Mouse (Mus musculus): Measurements from ENCODE around the gene Nipsnap1. TPM values are rescaled to one million over a fixed set of nuclear protein-coding genes. Genes with fewer than 3 reads are reported as not detected.

Gene Nipsnap1
- polyA plus RNA-seq (2015; fragmentation: Nextera tagmentation; extraction: Ambion mirVana) = 36.9 and 37.8 TPM in 2 replicates

DNA sequence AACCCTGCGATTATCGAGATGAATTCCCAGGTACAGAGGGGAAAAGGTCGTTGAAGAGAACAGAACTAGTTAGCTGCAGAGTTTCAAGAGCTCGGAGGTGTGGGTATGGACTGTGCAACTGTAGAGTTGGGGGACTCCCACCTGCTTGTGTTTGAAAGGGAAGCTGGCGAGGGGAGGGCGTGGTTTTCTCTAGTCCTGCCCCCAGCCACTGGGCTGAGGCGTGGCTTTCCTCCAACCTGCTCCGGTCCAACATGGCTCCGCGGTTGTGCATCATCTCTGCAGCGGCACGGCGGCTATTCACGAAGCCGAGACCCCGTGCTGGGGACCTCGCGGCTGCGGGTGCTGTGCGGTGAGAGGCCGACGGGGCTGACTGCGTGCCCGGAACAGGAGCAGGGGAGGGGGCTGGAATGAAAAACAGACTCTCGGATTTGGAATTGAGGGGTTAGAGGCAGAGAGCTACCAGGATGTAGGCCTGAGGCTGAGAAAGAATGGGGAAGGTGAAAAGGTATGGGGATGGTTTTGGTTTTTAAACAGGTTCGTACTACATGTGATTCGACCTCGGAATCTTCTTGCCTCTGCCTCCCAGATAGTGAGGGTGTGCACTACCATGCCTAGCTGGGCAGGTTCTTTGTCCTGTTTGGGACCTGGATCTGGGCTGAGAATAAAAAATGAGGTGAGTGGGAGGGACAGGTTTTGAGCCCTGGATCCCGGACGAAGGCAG lies at the start of gene Nipsnap1:
Gene Nipsnap1 (plus strand): TSS at position 197 of the 721 bp plus-strand sequence.
- peak within 1 kb of the TSS; percentile 86 for H3K4me2 ChIP-seq
- under 1% methylated on average over 30 of the region's 30 CpGs for WGBS
- H3K9ac ChIP-seq = peak within 1 kb of the TSS; percentile 41
- H3K4me3 ChIP-seq = peak within 1 kb of the TSS; percentile 65
- peak; percentile 84; the same call in 1 of the 2 replicates for ATAC-seq (ENCODE audit: borderline replicate concordance, extremely low read depth, low FRiP score, low TSS enrichment)
- H3K27ac ChIP-seq = no peak within 1 kb of the TSS
- H3K9me3 ChIP-seq = no peaks in the 10 kb centered on the region
- peaks cover 7% of the 10 kb centered on the region for H3K4me1 ChIP-seq
- no peaks in the 10 kb centered on the region for H3K27me3 ChIP-seq
- no peaks in the 10 kb centered on the region for H3K36me3 ChIP-seq

DNA sequence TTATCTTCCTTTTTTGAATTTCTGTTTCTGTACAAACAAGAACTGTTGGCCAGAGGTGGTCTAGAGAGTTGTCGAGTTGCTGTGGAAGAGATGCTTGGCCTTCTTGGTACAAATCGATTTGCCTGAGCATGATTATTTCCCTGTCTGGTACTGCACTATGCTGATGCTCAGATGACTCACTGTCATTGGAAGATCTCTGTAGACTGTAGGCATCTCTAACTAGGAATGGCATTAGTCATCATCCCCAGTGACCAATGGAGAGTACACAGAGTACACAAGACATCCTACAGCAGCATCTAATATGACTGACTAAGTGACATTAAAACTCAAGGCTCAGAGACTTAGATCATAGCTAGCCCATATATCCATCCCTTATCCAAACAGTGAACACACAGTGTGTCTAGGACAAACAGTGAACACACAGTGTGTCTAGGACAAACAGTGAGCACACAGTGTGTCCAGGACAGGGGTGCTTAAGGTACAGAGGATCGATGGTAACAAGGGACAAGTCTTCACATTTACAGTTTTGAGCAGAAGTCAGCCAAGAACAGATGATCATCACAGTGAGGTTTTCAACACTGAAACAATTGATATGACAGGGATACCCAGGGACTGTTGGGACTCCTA lies 47.5 kb upstream of the Nipsnap1 start:
- Histone ChIP-seq H3K4me3 (no peak overlapping the region), H3K9ac (no peak overlapping the region), H3K27me3 (no peaks in the 10 kb centered on the region), H3K4me1 (no peaks in the 10 kb centered on the region), H3K9me3 (no peaks in the 10 kb centered on the region), H3K4me2 (no peak overlapping the region), H3K27ac (no peak overlapping the region), H3K36me3 (no peaks in the 10 kb centered on the region)
- WGBS = 90% methylated on average over 3 of the region's 3 CpGs
- ATAC-seq (ENCODE audit: borderline replicate concordance, extremely low read depth, low FRiP score, low TSS enrichment) = no peak

DNA sequence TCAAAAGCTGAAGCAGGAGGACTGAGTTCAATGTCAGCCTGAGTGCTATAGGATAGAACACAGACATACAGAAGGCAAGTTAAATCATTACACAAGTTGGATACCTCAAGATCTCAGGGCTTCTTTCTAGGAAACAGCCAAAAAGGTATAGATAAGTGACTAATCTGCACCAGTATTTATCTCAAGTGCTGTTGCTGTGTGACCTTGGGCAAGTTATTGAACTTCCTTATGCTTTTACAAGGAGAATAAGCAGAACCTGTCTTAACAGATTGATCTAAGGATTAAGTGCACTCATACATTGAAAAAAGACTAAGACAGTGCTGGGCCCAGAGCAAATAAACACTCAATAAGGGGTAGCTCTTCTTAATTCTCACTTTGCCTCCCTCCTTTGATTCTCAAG lies 46.4 kb upstream of the Nipsnap1 start:
- Histone ChIP-seq H3K27me3 (no peaks in the 10 kb centered on the region), H3K27ac (no peak overlapping the region), H3K4me3 (no peak overlapping the region), H3K36me3 (no peaks in the 10 kb centered on the region), H3K9me3 (no peaks in the 10 kb centered on the region), H3K4me1 (no peaks in the 10 kb centered on the region), H3K9ac (no peak overlapping the region), H3K4me2 (no peak overlapping the region)
- no peak for ATAC-seq (ENCODE audit: borderline replicate concordance, extremely low read depth, low FRiP score, low TSS enrichment)

- Histone ChIP-seq H3K4me2 (no peak overlapping the region), H3K4me3 (no peak overlapping the region), H3K9me3 (no peaks in the 10 kb centered on the region), H3K27me3 (no peaks in the 10 kb centered on the region), H3K4me1 (no peaks in the 10 kb centered on the region), H3K9ac (no peak overlapping the region), H3K27ac (no peak overlapping the region), H3K36me3 (no peaks in the 10 kb centered on the region)
- ATAC-seq (ENCODE audit: borderline replicate concordance, extremely low read depth, low FRiP score, low TSS enrichment) = no peak
- 50% methylated on average over 2 of the region's 2 CpGs for WGBS
Observed at GRCm38 (mm10) chr11:4827916-4828315, 45.8 kb upstream of the Nipsnap1 start.

GRCm38 (mm10) chr11:4831066-4831465 lies 42.7 kb upstream of the Nipsnap1 start:
- ATAC-seq (ENCODE audit: borderline replicate concordance, extremely low read depth, low FRiP score, low TSS enrichment) = no peak
- Histone ChIP-seq H3K4me1 (no peaks in the 10 kb centered on the region), H3K9ac (no peak overlapping the region), H3K36me3 (no peaks in the 10 kb centered on the region), H3K4me3 (no peak overlapping the region), H3K4me2 (no peak overlapping the region), H3K27ac (no peak overlapping the region), H3K9me3 (no peaks in the 10 kb centered on the region), H3K27me3 (no peaks in the 10 kb centered on the region)

DNA sequence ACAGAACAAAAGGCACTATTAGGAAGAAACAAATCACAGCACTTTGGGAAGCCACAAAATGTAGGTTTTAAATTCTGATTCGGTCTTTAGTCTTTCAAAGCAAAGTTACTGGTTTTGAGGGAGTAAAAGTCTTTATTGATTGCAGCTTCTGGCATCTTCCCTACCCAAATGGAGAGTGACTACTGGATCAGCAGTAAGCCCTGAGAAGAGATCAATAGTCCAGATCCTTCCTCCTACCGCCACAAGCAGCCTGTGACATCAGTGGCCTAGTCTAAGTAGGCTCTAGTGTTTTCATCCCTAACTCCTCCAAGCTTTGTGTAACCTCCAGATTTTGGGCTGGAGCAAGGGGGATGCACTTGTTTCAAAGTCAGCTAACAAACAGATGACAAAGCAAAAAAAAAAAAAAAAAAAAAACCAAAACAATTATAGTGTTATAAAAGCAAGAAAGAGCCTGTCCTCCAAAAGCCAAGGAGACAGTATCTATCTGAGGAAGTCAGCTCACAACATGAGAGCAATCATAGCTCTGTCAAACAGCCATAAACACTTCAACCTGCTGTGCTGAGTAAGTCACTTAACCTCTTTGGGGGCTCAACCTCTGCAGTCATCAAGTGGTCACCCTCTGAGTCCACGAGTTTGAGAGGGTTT lies 40.3 kb upstream of the Nipsnap1 start:
- no peaks in the 10 kb centered on the region for H3K36me3 ChIP-seq
- no peaks in the 10 kb centered on the region for H3K27me3 ChIP-seq
- no peaks in the 10 kb centered on the region; the same call in 1 of the 2 replicates for H3K4me1 ChIP-seq
- no peak overlapping the region for H3K4me3 ChIP-seq
- ATAC-seq (ENCODE audit: borderline replicate concordance, extremely low read depth, low FRiP score, low TSS enrichment) = no peak
- no peak overlapping the region for H3K4me2 ChIP-seq
- no peaks in the 10 kb centered on the region for H3K9me3 ChIP-seq
- 62% methylated on average over 3 of the region's 3 CpGs for WGBS
- H3K27ac ChIP-seq = no peak overlapping the region
- no peak overlapping the region for H3K9ac ChIP-seq

DNA sequence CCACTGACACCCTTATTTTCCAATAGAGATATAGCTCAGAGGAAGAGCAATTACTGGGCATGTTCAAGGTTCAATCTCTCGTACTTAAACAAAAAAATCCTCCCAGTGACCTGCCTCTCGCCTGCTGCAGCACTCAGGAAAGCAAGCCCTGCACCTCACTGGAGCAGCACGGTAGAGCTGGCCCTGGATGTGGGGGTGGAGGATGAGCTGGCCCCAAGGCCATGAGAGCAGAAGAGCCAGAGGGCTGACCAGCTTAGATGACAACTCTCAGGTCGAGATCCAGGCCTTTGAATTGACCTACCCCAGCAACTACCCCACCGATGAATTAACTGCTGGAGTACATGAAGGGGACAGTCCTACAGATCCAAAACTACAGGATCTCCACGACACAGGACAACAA lies 38.3 kb upstream of the Nipsnap1 start:
- Histone ChIP-seq H3K36me3 (no peaks in the 10 kb centered on the region), H3K9ac (no peak overlapping the region), H3K9me3 (no peaks in the 10 kb centered on the region), H3K27me3 (no peaks in the 10 kb centered on the region), H3K4me2 (no peak overlapping the region), H3K27ac (no peak overlapping the region), H3K4me1 (no peaks in the 10 kb centered on the region; the same call in 1 of the 2 replicates), H3K4me3 (no peak overlapping the region)
- 71% methylated on average over 6 of the region's 6 CpGs for WGBS
- no peak for ATAC-seq (ENCODE audit: borderline replicate concordance, extremely low read depth, low FRiP score, low TSS enrichment)

- Histone ChIP-seq H3K27ac (no peak overlapping the region), H3K4me2 (no peak overlapping the region), H3K27me3 (no peaks in the 10 kb centered on the region), H3K9ac (no peak overlapping the region), H3K9me3 (no peaks in the 10 kb centered on the region), H3K36me3 (no peaks in the 10 kb centered on the region), H3K4me3 (no peak overlapping the region), H3K4me1 (no peaks in the 10 kb centered on the region; the same call in 1 of the 2 replicates)
- ATAC-seq (ENCODE audit: borderline replicate concordance, extremely low read depth, low FRiP score, low TSS enrichment) = no peak
- 53% methylated on average over 6 of the region's 6 CpGs for WGBS
Observed at GRCm38 (mm10) chr11:4836755-4837154, 37.0 kb upstream of the Nipsnap1 start.

- H3K27me3 ChIP-seq = no peaks in the 10 kb centered on the region
- no peaks in the 10 kb centered on the region for H3K9me3 ChIP-seq
- ATAC-seq (ENCODE audit: borderline replicate concordance, extremely low read depth, low FRiP score, low TSS enrichment) = no peak
- 69% methylated on average over 5 of the region's 5 CpGs for WGBS
- no peak overlapping the region for H3K9ac ChIP-seq
- no peak overlapping the region for H3K4me2 ChIP-seq
- H3K4me1 ChIP-seq = no peaks in the 10 kb centered on the region; the same call in 1 of the 2 replicates
- no peaks in the 10 kb centered on the region for H3K36me3 ChIP-seq
- H3K4me3 ChIP-seq = no peak overlapping the region
- H3K27ac ChIP-seq = no peak overlapping the region
Observed at GRCm38 (mm10) chr11:4837342-4837741, 36.4 kb upstream of the Nipsnap1 start.

GRCm38 (mm10) chr11:4838235-4838634 lies 35.5 kb upstream of the Nipsnap1 start:
- no peaks in the 10 kb centered on the region for H3K36me3 ChIP-seq
- no peaks in the 10 kb centered on the region for H3K9me3 ChIP-seq
- ATAC-seq (ENCODE audit: borderline replicate concordance, extremely low read depth, low FRiP score, low TSS enrichment) = no peak
- H3K4me1 ChIP-seq = no peaks in the 10 kb centered on the region; the same call in 1 of the 2 replicates
- H3K27me3 ChIP-seq = no peaks in the 10 kb centered on the region
- H3K4me3 ChIP-seq = no peak overlapping the region
- no peak overlapping the region for H3K27ac ChIP-seq
- no peak overlapping the region for H3K9ac ChIP-seq
- WGBS = 69% methylated on average over 1 of the region's 1 CpGs
- no peak overlapping the region for H3K4me2 ChIP-seq

DNA sequence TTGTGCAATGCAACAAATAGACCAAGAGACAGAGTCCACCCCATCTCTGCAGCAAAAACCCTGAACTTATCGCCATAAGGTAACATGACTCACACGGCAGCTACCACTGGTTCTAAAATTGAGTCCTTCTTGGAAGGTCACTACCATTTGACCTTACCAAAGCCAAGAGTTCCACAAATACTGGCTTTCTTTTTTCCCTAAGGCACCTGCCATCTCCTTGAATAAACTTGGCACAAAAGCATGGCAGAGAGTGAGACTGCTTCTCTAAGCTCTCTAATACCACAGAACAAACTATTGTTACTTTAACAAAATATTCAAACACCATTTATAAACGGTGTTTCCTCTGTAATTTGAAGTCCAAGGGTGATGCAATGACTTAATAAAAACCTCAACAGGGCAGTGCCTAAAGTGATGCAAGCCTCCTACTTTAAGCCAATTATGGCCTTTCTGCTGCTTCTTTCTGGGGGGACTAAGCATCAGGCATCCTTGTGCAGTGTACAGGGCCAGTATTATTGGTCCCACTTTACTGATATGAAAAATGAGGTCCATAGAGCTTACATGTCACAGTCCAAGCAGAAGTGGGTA lies 32.7 kb upstream of the Nipsnap1 start:
- 78% methylated on average over 3 of the region's 3 CpGs for WGBS
- H3K27me3 ChIP-seq = no peaks in the 10 kb centered on the region
- no peak for ATAC-seq (ENCODE audit: borderline replicate concordance, extremely low read depth, low FRiP score, low TSS enrichment)

More for the DNA sequence above, 32.7 kb upstream of the Nipsnap1 start:
- H3K4me1 ChIP-seq = no peaks in the 10 kb centered on the region; the same call in 1 of the 2 replicates
- no peak overlapping the region for H3K4me3 ChIP-seq
- H3K9me3 ChIP-seq = no peaks in the 10 kb centered on the region
- H3K9ac ChIP-seq = no peak overlapping the region
- H3K36me3 ChIP-seq = no peaks in the 10 kb centered on the region
- H3K4me2 ChIP-seq = no peak overlapping the region
- no peak overlapping the region for H3K27ac ChIP-seq

Data from lung, embryonic 15.5 days (tissue).